Mouse (Mus musculus) stomach, embryonic 15.5 days (tissue): Measurements from ENCODE around the gene Smn1. TPM values are rescaled to one million over a fixed set of nuclear protein-coding genes. Genes with fewer than 3 reads are reported as not detected.
"Not testable (repeated sequence)": the region's sequence is repeated elsewhere in the genome, so short reads cannot be mapped to it uniquely, and the experiment has no call there.

Experiments
- ATAC-seq: fragments of 200-750 bp; cut with Nextera tagmentation; 2 replicates; pipeline ENCODE4 v1.8.0; 2017; ENCODE audit warnings: low read depth, moderate number of reproducible peaks, moderate TSS enrichment; ENCODE audit not compliant: insufficient read depth, low FRiP score
- H3K27ac ChIP-seq: fragments of 300-500 bp; sonication (generic); 2 replicates; pipeline ENCODE4 v1.5.1; 2015; ENCODE audit warnings: mild to moderate bottlenecking, inconsistent platforms
- H3K27me3 ChIP-seq: fragments of 300-500 bp; sonication (generic); replicated peaks from 2 replicates; pipeline ENCODE4 v1.6.1; 2015; ENCODE audit warnings: inconsistent platforms
- H3K36me3 ChIP-seq: fragments of 300-500 bp; sonication (generic); 2 replicates; pipeline ENCODE4 v1.6.1; 2015; ENCODE audit warnings: inconsistent platforms
- H3K4me1 ChIP-seq: fragments of 300-500 bp; sonication (generic); 2 replicates; pipeline ENCODE4 v1.6.1; 2015; ENCODE audit warnings: inconsistent platforms
- H3K4me2 ChIP-seq: fragments of 300-500 bp; sonication (generic); 2 replicates; pipeline ENCODE4 v1.6.1; 2015; ENCODE audit warnings: mild to moderate bottlenecking, inconsistent platforms
- H3K4me3 ChIP-seq: fragments of 300-500 bp; sonication (generic); replicated peaks from 2 replicates; pipeline ENCODE4 v1.5.1; 2015; ENCODE audit warnings: inconsistent platforms
- H3K9ac ChIP-seq: fragments of 300-500 bp; sonication (generic); 2 replicates; pipeline ENCODE4 v1.6.1; 2015; ENCODE audit warnings: inconsistent platforms
- H3K9me3 ChIP-seq: fragments of 300-500 bp; sonication (generic); 2 replicates; pipeline ENCODE4 v1.6.1; 2016; ENCODE audit warnings: inconsistent platforms
- WGBS: fragments of 180-500 bp; shearing (Covaris S2); methylation state at CpG from one replicate; pipeline ENCODE4 v1.1.7; 2015; 5-methylcytosine and 5-hydroxymethylcytosine counted together
- polyA plus RNA-seq: library from polyadenylated mRNA; unstranded; fragments of >200 nt; fragmentation: Nextera tagmentation; extraction: Ambion mirVana; gene quantifications from 2 replicates; pipeline ENCODE4 v1.2.1, GENCODE M21; 2015

Smn1 gene
- polyA plus RNA-seq, 1 experiment from 2014 or later = 45.7 TPM

DNA sequence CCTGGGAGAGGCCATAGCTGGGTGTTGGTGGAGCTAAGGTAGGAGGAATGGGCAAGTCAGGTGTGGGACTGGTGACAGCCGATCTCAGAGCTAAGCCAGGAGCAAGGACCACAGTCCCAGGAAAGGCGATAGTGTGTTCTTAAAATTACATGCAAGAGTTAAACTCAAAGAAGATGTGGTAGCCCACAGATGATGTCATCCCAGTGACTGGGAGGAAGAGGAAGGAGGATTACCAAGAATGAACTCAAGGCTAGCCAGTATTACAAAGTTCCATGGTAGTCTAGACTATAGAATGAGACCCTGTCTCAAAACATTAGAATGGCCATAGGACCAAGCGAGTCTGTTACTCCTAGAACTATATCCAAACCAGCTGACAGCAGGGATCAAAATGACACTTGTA, 32.0 kb downstream of the Smn1 start:
- Histone ChIP-seq H3K27ac (no peak overlapping the region), H3K9me3 (no peaks in the 10 kb centered on the region), H3K4me2 (no peak overlapping the region), H3K9ac (no peak overlapping the region), H3K4me1 (no peaks in the 10 kb centered on the region), H3K4me3 (no peak overlapping the region), H3K27me3 (no peaks in the 10 kb centered on the region), H3K36me3 (no peaks in the 10 kb centered on the region)
- no peak for ATAC-seq
- WGBS = 85% methylated on average over 3 of the region's 3 CpGs

DNA sequence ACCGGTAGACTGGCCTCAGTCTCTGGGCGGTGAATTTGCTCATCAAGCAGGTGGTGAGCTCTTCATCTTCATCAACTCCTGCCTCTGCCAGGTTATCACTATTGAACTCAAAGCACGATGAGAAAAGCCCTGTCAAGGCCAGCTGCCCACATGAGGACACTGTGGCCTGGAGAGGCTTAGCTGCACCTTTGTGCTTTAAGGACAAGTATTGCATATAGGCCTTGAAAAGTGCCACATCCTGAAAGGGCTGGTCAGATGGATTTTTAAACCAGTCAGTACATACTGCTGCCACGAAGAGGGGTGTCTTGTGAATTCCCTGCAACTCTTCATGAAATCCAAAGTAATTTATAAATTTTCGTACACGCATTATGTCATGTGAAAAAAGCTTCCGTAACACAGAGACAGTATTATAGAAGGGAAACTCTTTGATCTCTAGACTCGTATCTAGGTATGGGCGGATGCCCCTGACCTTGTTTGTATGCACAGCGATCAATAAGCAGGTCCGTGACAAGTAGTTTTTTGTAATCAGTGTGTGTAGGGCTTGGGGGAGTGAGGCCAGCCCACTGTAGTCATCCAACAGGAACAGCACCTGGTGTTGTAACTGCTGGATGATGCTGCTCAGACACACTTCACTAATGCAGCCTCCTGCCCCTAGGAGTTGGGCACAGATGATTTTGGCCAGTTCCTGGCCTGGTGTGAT, 36.7 kb downstream of the Smn1 start:
- not testable (repeated sequence) for H3K4me3 ChIP-seq, H3K36me3 ChIP-seq, H3K9ac ChIP-seq, H3K27ac ChIP-seq, H3K4me2 ChIP-seq, H3K9me3 ChIP-seq, ATAC-seq, H3K4me1 ChIP-seq, H3K27me3 ChIP-seq
- 72% methylated on average over 11 of the region's 11 CpGs for whole genome bisulfite sequencing

DNA sequence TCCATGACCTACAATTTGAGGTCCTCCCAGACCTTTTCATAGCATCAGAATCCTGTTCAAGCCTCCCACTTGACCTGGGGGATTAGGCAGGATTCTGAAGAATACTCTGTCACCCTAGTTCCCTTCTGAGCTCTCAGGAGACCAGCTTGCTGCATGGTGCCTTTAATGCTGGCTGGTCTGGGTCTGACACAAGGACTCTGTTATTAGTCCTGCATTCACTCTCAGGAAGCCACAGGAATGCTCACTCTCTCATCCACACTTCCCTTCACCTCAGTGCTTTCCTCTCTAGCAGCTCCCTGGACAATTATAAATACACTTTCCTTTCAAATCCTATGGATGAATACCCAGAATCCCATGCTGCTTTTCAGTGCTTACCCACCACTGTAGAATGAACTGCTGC, 37.8 kb downstream of the Smn1 start:
- H3K9me3 ChIP-seq, H3K9ac ChIP-seq, H3K4me3 ChIP-seq, H3K36me3 ChIP-seq, H3K27ac ChIP-seq, H3K4me2 ChIP-seq, H3K4me1 ChIP-seq, H3K27me3 ChIP-seq, ATAC-seq: not testable (repeated sequence)

DNA sequence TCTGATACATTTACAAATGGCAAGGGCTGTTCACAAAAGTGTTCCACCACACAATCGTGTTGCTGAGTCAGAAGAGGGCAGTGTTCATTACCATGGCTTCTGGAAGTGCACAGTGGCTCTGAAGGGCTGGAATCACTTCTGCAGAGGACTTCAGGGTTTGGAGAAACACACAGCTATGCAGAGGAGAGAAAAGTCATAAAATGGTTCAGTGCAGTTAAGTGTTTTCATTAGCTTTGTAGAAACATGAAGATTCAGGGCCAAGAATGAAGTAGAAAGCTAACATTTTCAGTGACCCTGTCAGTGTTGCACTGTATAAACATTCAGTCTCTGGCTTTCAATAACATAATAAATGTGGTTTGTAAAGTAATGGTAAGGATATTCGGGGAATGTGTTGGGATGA, 41.7 kb downstream of the Smn1 start:
- H3K9ac ChIP-seq, H3K4me2 ChIP-seq, H3K4me3 ChIP-seq, ATAC-seq, H3K9me3 ChIP-seq, H3K4me1 ChIP-seq, H3K27me3 ChIP-seq, H3K27ac ChIP-seq, H3K36me3 ChIP-seq: not testable (repeated sequence)
- WGBS = 75% methylated on average over 2 of the region's 2 CpGs

DNA sequence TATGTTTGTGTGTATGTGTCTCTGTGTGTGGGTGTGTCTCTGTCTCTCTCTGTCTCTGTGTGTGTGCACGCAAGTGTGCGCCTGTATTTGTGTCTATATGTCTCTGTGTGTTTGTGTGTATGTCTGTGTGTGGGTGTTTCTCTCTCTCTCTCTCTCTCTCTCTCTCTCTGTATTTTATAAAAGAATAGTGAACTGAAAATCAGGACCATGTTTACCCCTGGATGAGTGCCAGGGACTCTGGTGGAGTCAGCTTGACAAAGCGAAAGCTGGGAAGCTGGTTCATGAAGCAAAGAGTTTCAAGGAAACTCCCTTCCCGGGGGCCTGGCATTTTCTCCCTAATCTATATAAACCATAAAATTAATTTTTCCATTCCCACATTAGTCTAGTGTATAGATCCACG, 49.7 kb downstream of the Smn1 start:
- not testable (repeated sequence) for H3K4me1 ChIP-seq, ATAC-seq, H3K9ac ChIP-seq, H3K9me3 ChIP-seq, H3K36me3 ChIP-seq, H3K27me3 ChIP-seq, H3K4me2 ChIP-seq, H3K4me3 ChIP-seq, H3K27ac ChIP-seq
- WGBS = 69% methylated on average over 4 of the region's 5 CpGs

DNA sequence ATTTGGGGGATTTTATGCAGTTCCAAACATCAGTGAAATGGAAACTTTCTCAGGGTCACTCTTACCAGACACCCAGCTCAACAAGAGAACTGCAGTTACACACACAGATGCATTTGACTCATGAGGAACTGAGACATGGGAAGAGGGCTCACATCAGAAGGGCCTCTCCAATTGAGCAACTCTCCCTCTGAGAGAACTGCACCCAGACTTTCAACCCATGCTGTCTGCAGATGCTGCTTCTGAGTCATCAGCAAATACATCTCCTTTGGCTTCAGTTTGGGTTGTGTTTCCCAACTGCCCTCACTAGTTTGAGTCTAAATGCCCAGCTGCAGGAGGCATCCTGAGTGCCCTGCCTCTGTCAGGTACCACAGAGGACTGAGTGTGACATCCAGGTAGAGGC, 58.5 kb downstream of the Smn1 start:
- H3K9me3 ChIP-seq, H3K27ac ChIP-seq, H3K4me3 ChIP-seq, H3K36me3 ChIP-seq, H3K9ac ChIP-seq, ATAC-seq, H3K27me3 ChIP-seq, H3K4me1 ChIP-seq, H3K4me2 ChIP-seq: not testable (repeated sequence)

Other genes starting within 250 kb of the Smn1 start
- gene Cartpt, start 223.8 kb upstream of the Smn1 start, polyA plus RNA-seq = 35.7 and 35.8 TPM in 2 replicates
- gene Mccc2, start 109.2 kb upstream of the Smn1 start, polyA plus RNA-seq = 47.6 and 56.9 TPM in 2 replicates
- gene Bdp1, start 20.8 kb upstream of the Smn1 start, polyA plus RNA-seq = 31.0 and 32.5 TPM in 2 replicates
- 144 and 153 TPM in 2 replicates for gene Serf1, start 16.8 kb upstream of the Smn1 start, polyA plus RNA-seq
- 1.7 and 2.0 TPM in 2 replicates for gene Naip2, start 77.2 kb downstream of the Smn1 start, polyA plus RNA-seq
- 2.1 and 2.2 TPM in 2 replicates for gene Naip5, start 121.5 kb downstream of the Smn1 start, polyA plus RNA-seq
- gene Naip6, start 192.8 kb downstream of the Smn1 start, polyA plus RNA-seq = 2.1 and 2.3 TPM in 2 replicates